Comparison of ENCODE assay signal across 21 mouse cellular contexts in the genomic region with DNA sequence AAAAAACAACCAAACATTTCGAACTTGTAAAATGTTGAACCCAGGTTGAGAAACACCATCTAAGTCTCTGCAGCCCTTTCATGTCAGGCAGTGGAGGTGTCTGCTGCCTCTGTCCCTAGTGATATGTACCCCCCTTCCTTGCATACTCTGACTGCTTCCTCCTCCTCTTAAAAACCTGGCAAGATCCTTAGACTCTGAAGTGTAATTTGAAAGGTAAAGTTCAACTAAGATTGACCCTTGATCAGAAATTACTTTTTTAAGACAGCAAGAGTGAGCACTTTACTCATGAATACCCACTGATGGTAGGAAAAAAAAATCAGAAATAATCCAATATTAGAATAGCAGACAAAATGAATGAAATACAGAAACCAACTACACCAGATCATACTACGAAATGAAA. TPM values are rescaled to one million over a fixed set of nuclear protein-coding genes. Genes with fewer than 3 reads are reported as not detected.
DNase-seq lines count a peak whose midpoint lies in the region; ATAC-seq and TF ChIP-seq lines count a peak whose summit lies in the region.
"Had no signal": no experiment of that assay in that cellular context is flagged by ENCODE, and none has a peak within 500 bp of the region (broad histone marks: within the 10 kb centered on the region; RNA-seq: fewer than 3 reads in every experiment).

No protein-coding gene starts in this region.

- no peaks in the 10 kb centered on the region for H3K9me3 ChIP-seq in hindbrain, postnatal 0 days (ENCODE audit: low read length)
- 0 out of 2 replicates have a peak, but pooled peaks cover 3% of the 10 kb centered on the region for H3K9me3 ChIP-seq in hindbrain, embryonic 10.5 days
- H3K9me3 ChIP-seq: embryonic facial prominence, embryonic 15.5 days; forebrain, embryonic 12.5 days had no signal

- no peaks in the 10 kb centered on the region for H3K27me3 ChIP-seq in hindbrain, postnatal 0 days (ENCODE audit: insufficient read depth, low read length)
- H3K27me3 ChIP-seq in hindbrain, embryonic 10.5 days (ENCODE audit: insufficient read depth, poor library complexity, severe bottlenecking): no peaks in the 10 kb centered on the region
- H3K27me3 ChIP-seq: embryonic facial prominence, embryonic 13.5 days; embryonic facial prominence, embryonic 15.5 days; forebrain, embryonic 12.5 days had no signal

- TF ChIP-seq CTCF in hindbrain, postnatal 0 days (IDR thresholded peaks at IDR 0.05; ENCODE audit: low read depth): no peak

- H3K9ac ChIP-seq in hindbrain, postnatal 0 days (replicated peaks; ENCODE audit: low read length): no peak overlapping the region
- H3K9ac ChIP-seq: embryonic facial prominence, embryonic 13.5 days; embryonic facial prominence, embryonic 15.5 days; forebrain, embryonic 12.5 days had no signal

- H3K4me3 ChIP-seq in hindbrain, postnatal 0 days (ENCODE audit: low read length): no peak overlapping the region
- H3K4me3 ChIP-seq in hindbrain, embryonic 10.5 days: no peak overlapping the region
- H3K4me3 ChIP-seq: embryonic facial prominence, embryonic 13.5 days; embryonic facial prominence, embryonic 15.5 days; erythroblast, embryonic 14.5 days; forebrain, embryonic 10.5 days; forebrain, embryonic 12.5 days had no signal

- no peaks in the 10 kb centered on the region for H3K36me3 ChIP-seq in hindbrain, postnatal 0 days (ENCODE audit: insufficient read depth, low read length)
- peaks cover 14% of the 10 kb centered on the region for H3K36me3 ChIP-seq in hindbrain, embryonic 10.5 days
- H3K36me3 ChIP-seq: embryonic facial prominence, embryonic 13.5 days; embryonic facial prominence, embryonic 15.5 days; forebrain, embryonic 12.5 days had no signal

- 91% methylated on average over 2 of the region's 2 CpGs for WGBS in hindbrain, postnatal 0 days
- 94% methylated on average over 2 of the region's 2 CpGs for WGBS in hindbrain, embryonic 10.5 days

- no peaks in the 10 kb centered on the region for H3K4me1 ChIP-seq in hindbrain, postnatal 0 days (ENCODE audit: insufficient read depth, low read length)
- H3K4me1 ChIP-seq in hindbrain, embryonic 10.5 days (replicated peaks): no peaks in the 10 kb centered on the region
- H3K4me1 ChIP-seq: embryonic facial prominence, embryonic 13.5 days; embryonic facial prominence, embryonic 15.5 days; forebrain, embryonic 10.5 days; forebrain, embryonic 12.5 days had no signal

- no peak for DNase-seq in hindbrain, postnatal 0 days (ENCODE audit: low spot score)
- DNase-seq in hindbrain, embryonic 10.5 days (ENCODE audit: low spot score): no peak
- peak; percentile 64 for DNase-seq in kidney, adult 9 months
- DNase-seq in kidney, postnatal 4 days: no peak
- DNase-seq: adrenal gland, adult 2 months; adrenal gland, postnatal 10 days; adrenal gland, postnatal 25 days; cerebellum, adult 11 months; cerebellum, adult 18-20 months; cerebellum, adult 8-10 months; cerebellum, adult 9-11 months; cerebellum, postnatal 14 days; cerebellum, postnatal 36 days; embryo, embryonic 11 days had no signal

- H3K4me2 ChIP-seq in hindbrain, postnatal 0 days (ENCODE audit: low read depth, low read length): no peak overlapping the region
- H3K4me2 ChIP-seq: embryonic facial prominence, embryonic 13.5 days; embryonic facial prominence, embryonic 15.5 days; forebrain, embryonic 12.5 days had no signal

- H3K27ac ChIP-seq in hindbrain, postnatal 0 days: peak overlapping the region; percentile 36; the same call in 1 of the 2 replicates
- H3K27ac ChIP-seq in hindbrain, embryonic 10.5 days: no peak overlapping the region
- H3K27ac ChIP-seq: embryonic facial prominence, embryonic 13.5 days; embryonic facial prominence, embryonic 15.5 days; forebrain, embryonic 10.5 days; forebrain, embryonic 12.5 days had no signal

- no peak for ATAC-seq in hindbrain, postnatal 0 days
- ATAC-seq: forebrain, embryonic 14.5 days; forebrain, embryonic 16.5 days had no signal

RNA-seq across cellular contexts. Expression of gene Zfp277, which starts 46.3 kb away (rescaled TPM):
- total RNA-seq in hindbrain, postnatal 0 days (2014; rRNA removed): 21.6 and 24.6 TPM in 2 replicates
- 31.1 and 32.9 TPM in 2 replicates for polyA plus RNA-seq in hindbrain, postnatal 0 days (2015; fragmentation: Nextera tagmentation; extraction: Ambion mirVana)
- polyA plus RNA-seq in hindbrain, embryonic 10.5 days (2016; fragmentation: Nextera tagmentation; extraction: Ambion mirVana): 36.0 and 37.8 TPM in 2 replicates

RNA-seq across cellular contexts. Expression of gene Dock4, which starts 46.4 kb away (rescaled TPM):
- total RNA-seq in hindbrain, postnatal 0 days (2014; rRNA removed): 25.9 and 30.7 TPM in 2 replicates
- polyA plus RNA-seq in hindbrain, postnatal 0 days (2015; fragmentation: Nextera tagmentation; extraction: Ambion mirVana): 16.4 and 16.7 TPM in 2 replicates
- 17.6 and 25.1 TPM in 2 replicates for polyA plus RNA-seq in hindbrain, embryonic 10.5 days (2016; fragmentation: Nextera tagmentation; extraction: Ambion mirVana)
